Mouse (Mus musculus) forebrain, embryonic 10.5 days (tissue): ENCODE measurements around the gene Rnf115. TPM values are rescaled to one million over a fixed set of nuclear protein-coding genes. Genes with fewer than 3 reads are reported as not detected.

Experiments used
- DNase-seq: peaks from one replicate; pipeline ENCODE4 v3.0.0-alpha.2; 2017; ENCODE audit warnings: low spot score; ENCODE audit errors: extremely low spot score
- H3K27ac ChIP-seq: fragments of 300-500 bp; sonication (generic); 2 replicates; pipeline ENCODE4 v1.5.1; 2016; ENCODE audit warnings: mild to moderate bottlenecking
- H3K27me3 ChIP-seq: fragments of 300-500 bp; sonication (generic); 2 replicates; pipeline ENCODE4 v1.6.1; 2016; ENCODE audit warnings: mild to moderate bottlenecking; ENCODE audit not compliant: poor library complexity, severe bottlenecking
- H3K36me3 ChIP-seq: fragments of 300-500 bp; sonication (generic); replicated peaks from 2 replicates; pipeline ENCODE4 v1.6.1; 2016; ENCODE audit warnings: mild to moderate bottlenecking, moderate library complexity
- H3K4me1 ChIP-seq: fragments of 300-500 bp; sonication (generic); 2 replicates; pipeline ENCODE4 v1.6.1; 2016
- H3K4me3 ChIP-seq: fragments of 300-500 bp; sonication (generic); 2 replicates; pipeline ENCODE4 v1.5.1; 2016; ENCODE audit warnings: mild to moderate bottlenecking, moderate library complexity
- H3K9me3 ChIP-seq: fragments of 300-500 bp; sonication (generic); 2 replicates; pipeline ENCODE4 v1.6.1; 2016; ENCODE audit warnings: mild to moderate bottlenecking, moderate library complexity
- WGBS: fragments of 180-500 bp; shearing (Covaris S2); methylation state at CpG from one replicate; pipeline ENCODE4 v1.1.7; 2016; 5-methylcytosine and 5-hydroxymethylcytosine counted together
- polyA plus RNA-seq: library from polyadenylated mRNA; unstranded; fragments of >200 nt; fragmentation: Nextera tagmentation; extraction: Ambion mirVana; gene quantifications from 2 replicates; pipeline ENCODE4 v1.2.1, GENCODE M21; 2016

Gene Rnf115
- polyA plus RNA-seq, 1 experiment from 2014 or later = 70.5 TPM

DNA sequence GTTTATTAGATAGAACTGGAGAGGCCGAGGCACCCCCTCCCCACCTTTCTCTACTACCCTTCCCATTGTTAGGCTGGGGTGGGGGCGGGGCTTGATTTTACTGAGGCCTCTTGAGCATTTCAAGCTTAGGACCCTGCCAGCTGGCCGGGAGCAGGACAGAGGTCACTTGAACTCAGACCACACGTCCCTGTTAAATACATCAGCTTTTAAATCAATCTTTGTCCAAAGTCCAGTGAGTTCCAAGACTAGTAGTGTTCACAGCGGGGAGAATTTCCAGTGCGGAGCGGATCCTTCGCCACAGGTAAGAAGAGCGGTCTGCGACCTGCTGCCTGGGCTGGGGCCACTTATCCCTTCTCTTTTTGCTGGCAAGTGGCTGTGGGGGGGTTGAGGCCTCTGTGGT lies 102.4 kb downstream of the Rnf115 start:
- DNase-seq = no peak
- Histone ChIP-seq H3K27me3 (no peaks in the 10 kb centered on the region), H3K36me3 (no peaks in the 10 kb centered on the region), H3K27ac (no peak overlapping the region), H3K4me1 (peaks cover 24% of the 10 kb centered on the region), H3K4me3 (no peak overlapping the region), H3K9me3 (no peaks in the 10 kb centered on the region)
- WGBS = 82% methylated on average over 10 of the region's 10 CpGs

DNA sequence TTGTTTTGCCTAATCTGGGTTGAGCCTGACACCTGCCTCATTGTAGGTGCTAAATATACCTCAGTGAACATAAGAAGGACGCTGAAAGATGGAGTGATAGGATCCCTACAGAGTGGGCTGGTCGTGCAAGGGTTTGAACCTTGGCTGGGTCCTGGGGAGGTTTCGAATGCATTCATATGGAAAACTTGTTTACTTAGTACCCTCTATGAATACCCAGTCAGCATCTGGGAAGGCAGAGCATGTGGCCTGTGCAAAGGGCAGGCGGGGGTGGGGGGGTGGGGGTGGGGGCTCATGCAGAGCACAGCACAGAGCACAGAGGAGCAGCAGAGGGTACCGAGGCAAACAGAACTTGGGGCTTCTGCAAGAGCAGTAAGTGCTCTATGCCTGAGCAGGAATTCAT lies 105.5 kb downstream of the Rnf115 start:
- Histone ChIP-seq H3K27ac (no peak overlapping the region), H3K9me3 (no peaks in the 10 kb centered on the region), H3K4me1 (peaks cover 17% of the 10 kb centered on the region), H3K27me3 (no peaks in the 10 kb centered on the region), H3K4me3 (no peak overlapping the region), H3K36me3 (no peaks in the 10 kb centered on the region)
- no peak for DNase-seq
- WGBS = 49% methylated on average over 5 of the region's 5 CpGs

DNA sequence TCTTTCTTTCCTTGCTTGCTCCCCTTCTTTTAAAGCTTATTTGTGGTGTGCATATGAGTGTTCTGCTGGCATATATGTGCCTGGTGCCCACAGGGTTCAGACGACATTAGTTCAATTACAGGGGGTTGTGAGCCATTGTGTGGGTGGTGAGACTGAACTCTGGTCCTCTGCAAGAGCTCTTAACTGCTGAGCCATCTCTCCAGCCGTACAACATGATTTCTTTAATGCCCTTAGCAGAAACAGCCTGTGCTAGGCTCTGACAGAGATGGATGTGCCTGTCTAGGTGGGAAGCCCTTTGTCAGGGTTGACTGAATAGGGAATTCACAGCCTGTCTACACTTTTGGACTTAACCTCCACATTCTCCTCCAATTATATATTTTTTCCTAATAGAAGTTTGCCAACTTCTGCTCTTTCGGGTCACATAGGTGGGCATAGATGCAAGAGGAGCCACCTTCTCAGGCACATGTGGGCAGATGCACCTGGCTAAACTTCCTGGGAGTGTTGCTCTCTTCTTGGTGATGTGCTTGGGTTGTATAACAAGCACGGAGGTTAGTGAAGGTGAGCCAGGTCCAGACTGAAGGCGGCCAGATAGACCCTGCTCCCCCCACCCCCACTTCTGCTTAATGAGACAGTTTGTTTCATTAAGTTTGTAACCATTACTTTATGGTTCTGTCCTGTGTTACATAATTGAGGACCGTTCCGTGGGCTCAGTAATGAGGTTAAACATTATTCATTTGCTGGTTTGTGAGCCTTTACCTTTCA lies 107.3 kb downstream of the Rnf115 start:
- WGBS = 89% methylated on average over 7 of the region's 7 CpGs

DNA sequence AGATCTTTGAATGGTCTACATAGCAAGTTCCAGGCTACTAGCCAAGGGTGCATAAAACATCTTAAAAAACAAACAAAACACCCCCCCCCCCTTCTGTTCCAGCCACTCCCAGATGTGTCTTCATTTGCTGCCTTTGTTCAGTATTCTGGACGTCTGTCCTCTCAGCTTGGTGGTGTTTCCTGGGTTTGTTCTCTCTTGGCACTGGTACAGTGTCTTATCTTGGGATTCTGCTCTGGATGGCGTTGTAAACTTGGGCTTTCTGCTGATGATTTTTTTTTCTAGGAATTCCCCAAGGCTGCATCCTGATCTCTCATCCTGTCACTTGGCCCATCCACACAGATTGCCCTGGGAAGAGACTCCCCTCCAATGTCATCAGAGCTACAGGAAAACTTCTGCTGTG lies 109.0 kb downstream of the Rnf115 start:
- Histone ChIP-seq H3K27me3 (no peaks in the 10 kb centered on the region), H3K4me3 (no peak overlapping the region), H3K9me3 (no peaks in the 10 kb centered on the region), H3K27ac (no peak overlapping the region), H3K36me3 (no peaks in the 10 kb centered on the region), H3K4me1 (0 out of 2 replicates have a peak, but pooled peaks cover 3% of the 10 kb centered on the region)
- 83% methylated on average over 2 of the region's 2 CpGs for WGBS
- DNase-seq = no peak

More for the DNA sequence above, 107.3 kb downstream of the Rnf115 start:
- H3K4me3 ChIP-seq = no peak overlapping the region
- H3K36me3 ChIP-seq = no peaks in the 10 kb centered on the region
- DNase-seq = no peak
- H3K4me1 ChIP-seq = 0 out of 2 replicates have a peak, but pooled peaks cover 3% of the 10 kb centered on the region
- H3K9me3 ChIP-seq = no peaks in the 10 kb centered on the region
- H3K27ac ChIP-seq = no peak overlapping the region
- H3K27me3 ChIP-seq = no peaks in the 10 kb centered on the region

DNA sequence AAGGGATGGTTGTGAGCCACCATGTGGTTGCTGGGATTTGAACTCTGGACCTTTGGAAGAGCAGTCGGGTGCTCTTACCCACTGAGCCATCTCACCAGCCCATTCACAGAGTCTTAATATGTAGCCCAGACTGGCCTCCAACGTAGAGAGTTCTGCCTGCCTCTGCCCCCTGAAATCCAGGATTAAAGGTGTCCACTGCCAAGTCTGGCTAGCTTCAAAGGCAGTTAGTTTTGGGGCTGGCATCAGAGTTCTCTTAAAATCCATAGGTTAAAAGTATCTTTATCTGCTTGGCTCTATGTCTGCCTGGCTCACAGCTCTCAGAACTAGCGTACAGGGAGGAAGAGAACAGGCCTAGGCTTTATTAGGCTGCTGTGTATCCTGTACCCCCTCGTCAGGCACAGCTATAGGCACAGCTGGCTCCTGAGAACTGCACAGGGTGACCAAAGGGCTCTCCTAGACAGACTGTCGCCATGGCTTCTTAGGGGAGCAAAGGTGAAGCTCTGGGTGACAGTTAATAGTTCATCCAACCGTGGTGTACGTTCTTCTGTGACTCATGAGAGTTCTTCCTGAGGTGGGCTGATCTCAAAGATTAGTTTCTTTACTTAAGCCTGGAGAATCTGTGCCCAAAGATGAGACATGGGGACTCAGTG lies 111.7 kb downstream of the Rnf115 start:
- no peaks in the 10 kb centered on the region for H3K36me3 ChIP-seq
- 85% methylated on average over 7 of the region's 7 CpGs for WGBS
- no peak overlapping the region for H3K27ac ChIP-seq
- H3K9me3 ChIP-seq = no peaks in the 10 kb centered on the region
- H3K27me3 ChIP-seq = no peaks in the 10 kb centered on the region
- no peaks in the 10 kb centered on the region for H3K4me1 ChIP-seq
- H3K4me3 ChIP-seq = no peak overlapping the region
- DNase-seq = no peak

Other genes with a start within 250 kb of the Rnf115 start
- gene Hfe2, start 202.5 kb upstream of the Rnf115 start, polyA plus RNA-seq = 1.6 and 1.8 TPM in 2 replicates
- gene Txnip, start 169.7 kb upstream of the Rnf115 start, polyA plus RNA-seq = 26.8 and 27.9 TPM in 2 replicates
- 0.66 and 1.6 TPM in 2 replicates for gene Gm16253, start 150.7 kb upstream of the Rnf115 start, polyA plus RNA-seq
- gene Polr3gl, start 133.5 kb upstream of the Rnf115 start, polyA plus RNA-seq = 23.8 and 27.3 TPM in 2 replicates
- gene Ankrd34a, start 131.0 kb upstream of the Rnf115 start, polyA plus RNA-seq = 1.2 TPM in 2 replicates
- 3.2 and 3.9 TPM in 2 replicates for gene Lix1l, start 126.5 kb upstream of the Rnf115 start, polyA plus RNA-seq
- 224 and 226 TPM in 2 replicates for gene Rbm8a, start 97.7 kb upstream of the Rnf115 start, polyA plus RNA-seq
- gene Pex11b, start 92.3 kb upstream of the Rnf115 start, polyA plus RNA-seq = 36.6 and 40.7 TPM in 2 replicates
- gene Gm42957, start 92.2 kb upstream of the Rnf115 start, polyA plus RNA-seq = 0.11 and 0.12 TPM in 2 replicates
- gene Itga10, start 82.1 kb upstream of the Rnf115 start, polyA plus RNA-seq = 0.43 and 0.51 TPM in 2 replicates
- gene Ankrd35, start 57.5 kb upstream of the Rnf115 start, polyA plus RNA-seq = 0.06 and 0.09 TPM in 2 replicates
- 45.2 and 49.6 TPM in 2 replicates for gene Pias3, start 31.3 kb upstream of the Rnf115 start, polyA plus RNA-seq
- gene Nudt17, start 19.1 kb upstream of the Rnf115 start, polyA plus RNA-seq = 13.7 and 14.1 TPM in 2 replicates
- 52.0 and 52.7 TPM in 2 replicates for gene Polr3c, start within 50 bp of the Rnf115 start, polyA plus RNA-seq
- not detected in 2 replicates for gene Pdzk1, start 101.6 kb downstream of the Rnf115 start, polyA plus RNA-seq
- 0.05 and 0.18 TPM in 2 replicates for gene Cd160, start 101.7 kb downstream of the Rnf115 start, polyA plus RNA-seq
- gene Gja5, start 177.0 kb downstream of the Rnf115 start, polyA plus RNA-seq = 4.5 and 5.7 TPM in 2 replicates
- gene Gpr89, start 177.7 kb downstream of the Rnf115 start, polyA plus RNA-seq = 36.0 and 40.2 TPM in 2 replicates
- gene Gja8, start 198.4 kb downstream of the Rnf115 start, polyA plus RNA-seq = 0.02 TPM in 1 of 2 replicates, not detected in the other